Mouse (Mus musculus) CH12.LX (cell line): ENCODE results near the gene Nckap1.

Experiments used
- CTCF ChIP-seq, 2 experiments: IDR thresholded peaks in 1 of 2; conservative IDR thresholded peaks in 1 of 2; 2 replicates each; pipeline ENCODE4 v1.5.1; 2011 to 2012; ENCODE audit warnings: low read depth in 2 of 2, low read length in 2 of 2, improper control_type of control experiment in 1 of 2, inconsistent platforms in 1 of 2, mild to moderate bottlenecking in 1 of 2, moderate library complexity in 1 of 2
- ELF1 ChIP-seq: IDR thresholded peaks from 2 replicates; pipeline ENCODE4 v1.6.1; 2014; ENCODE audit warnings: low read depth, mild to moderate bottlenecking, inconsistent platforms, low read length, improper control_type of control experiment
- EP300 ChIP-seq: IDR thresholded peaks from 2 replicates; pipeline ENCODE4 v1.6.1; 2011; ENCODE audit warnings: low read length, improper control_type of control experiment
- GABPA ChIP-seq: IDR thresholded peaks from 2 replicates; pipeline ENCODE4 v1.6.1; 2012; ENCODE audit warnings: low read depth, low read length, improper control_type of control experiment, inconsistent platforms; ENCODE audit not compliant: insufficient replicate concordance
- MYC ChIP-seq: IDR thresholded peaks from 2 replicates; pipeline ENCODE4 v1.6.1; 2011; ENCODE audit warnings: low read depth, mild to moderate bottlenecking, improper control_type of control experiment, low read length
- NELFE ChIP-seq: IDR thresholded peaks from 2 replicates; pipeline ENCODE4 v1.6.1; 2011; ENCODE audit warnings: low read depth, low read length, improper control_type of control experiment
- SMC3 ChIP-seq: IDR thresholded peaks from 2 replicates; pipeline ENCODE4 v1.6.1; 2011; ENCODE audit warnings: low read depth, low read length, improper control_type of control experiment
- ZC3H11A ChIP-seq: IDR thresholded peaks from 2 replicates; pipeline ENCODE4 v1.6.1; 2012; ENCODE audit warnings: low read depth, mild to moderate bottlenecking, inconsistent platforms, low read length, improper control_type of control experiment

DNA sequence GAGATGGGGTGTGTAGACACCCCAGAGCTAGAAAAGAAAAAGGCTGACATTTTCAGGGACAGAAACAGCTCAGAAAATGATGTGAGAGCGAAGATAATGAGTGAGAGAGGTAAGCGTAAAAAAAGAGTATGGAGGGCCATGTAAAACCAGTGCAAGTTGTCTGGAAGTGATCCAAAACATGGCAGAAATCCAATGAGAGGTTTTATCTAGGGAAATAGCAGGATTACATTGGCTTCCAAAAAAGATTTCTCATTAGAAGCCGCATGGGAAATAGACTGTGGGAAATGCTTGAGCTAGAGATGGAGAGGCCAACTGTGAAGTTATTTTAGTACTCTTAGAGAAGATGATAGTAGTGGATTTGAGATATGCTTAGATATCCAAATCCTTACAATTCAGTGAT is 40.7 kb upstream of the Nckap1 start:
- TF ChIP-seq CTCF (conservative IDR thresholded peaks at IDR 0.05 in 1 of 2, IDR thresholded peaks at IDR 0.05 in 1 of 2; ENCODE audit: low read depth in 2 of 2, low read length in 2 of 2) (no peak), SMC3 (no peak), EP300 (no peak), NELFE (no peak), ELF1 (no peak), ZC3H11A (no peak), MYC (no peak), GABPA (no peak)
